Comparison of ENCODE assay signal across 9 mouse cellular contexts in the genomic region with DNA sequence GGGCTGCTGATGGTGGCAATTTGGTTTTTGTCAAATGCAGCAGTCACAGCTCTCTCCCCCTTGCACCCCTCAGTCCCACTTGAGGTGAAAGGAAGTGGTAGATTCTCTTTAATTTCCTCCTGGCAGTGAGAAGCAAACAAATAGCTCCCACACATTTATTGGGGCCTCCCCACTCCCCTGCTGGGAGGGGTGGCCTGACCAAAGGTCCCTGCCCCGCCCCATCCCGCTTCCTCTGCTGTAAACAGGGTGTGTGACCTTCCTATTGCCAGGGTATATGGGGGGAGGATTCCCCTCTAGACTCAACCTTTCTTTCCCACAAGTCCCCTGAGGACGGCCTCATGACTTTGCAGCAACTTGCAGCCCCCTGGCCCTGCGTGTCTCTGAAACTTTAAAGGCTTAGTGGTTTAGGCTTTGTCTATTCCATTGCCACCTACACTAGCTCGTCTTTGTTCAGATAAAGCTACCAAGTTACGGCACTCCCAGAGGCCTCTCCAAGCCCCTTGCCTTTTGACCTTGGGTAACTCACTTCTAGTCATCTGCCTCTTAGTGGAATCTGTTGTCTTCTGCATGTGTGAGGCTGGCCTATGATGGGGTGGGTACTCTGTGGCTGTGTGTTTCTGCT. TPM values are rescaled to one million over a fixed set of nuclear protein-coding genes. Genes with fewer than 3 reads are reported as not detected.
DNase-seq lines count a peak whose midpoint lies in the region; ATAC-seq lines count a peak whose summit lies in the region.
"Had no signal": no experiment of that assay in that cellular context is flagged by ENCODE, and none has a peak within 500 bp of the region (broad histone marks: within the 10 kb centered on the region; RNA-seq: fewer than 3 reads in every experiment).

No protein-coding gene starts in this region.

- H3K27ac ChIP-seq in intestine, embryonic 16.5 days (ENCODE audit: low read length), result peak overlapping the region; percentile 93
- no peak overlapping the region for H3K27ac ChIP-seq in hindbrain, embryonic 12.5 days
- H3K27ac ChIP-seq: neural tube, embryonic 12.5 days had no signal

- H3K9ac ChIP-seq in intestine, embryonic 16.5 days (ENCODE audit: low read depth, low read length), result 0 out of 2 replicates have a peak overlapping the region, but pooled peaks have one; percentile 21
- no peak overlapping the region for H3K9ac ChIP-seq in hindbrain, embryonic 12.5 days
- H3K9ac ChIP-seq: neural tube, embryonic 12.5 days had no signal

- no peaks in the 10 kb centered on the region for H3K9me3 ChIP-seq in intestine, embryonic 16.5 days (ENCODE audit: control insufficient read depth, low read length)
- H3K9me3 ChIP-seq in hindbrain, embryonic 12.5 days (replicated peaks), result no peaks in the 10 kb centered on the region
- H3K9me3 ChIP-seq: neural tube, embryonic 12.5 days had no signal

- H3K27me3 ChIP-seq in intestine, embryonic 16.5 days (replicated peaks; ENCODE audit: control insufficient read depth, insufficient read depth, low read length), result no peaks in the 10 kb centered on the region
- H3K27me3 ChIP-seq in hindbrain, embryonic 12.5 days, result no peaks in the 10 kb centered on the region
- H3K27me3 ChIP-seq: neural tube, embryonic 12.5 days had no signal

- peak; percentile 91 for DNase-seq in CD4-positive helper T cell, adult 2 months (ENCODE audit: low read depth, low spot score)
- peak; percentile 59 for DNase-seq in ES-CJ7 (ENCODE audit: low read depth, low spot score)
- DNase-seq in spleen, adult 12 weeks (ENCODE audit: low spot score), result peak; percentile 74
- DNase-seq in urinary bladder, postnatal 14 days (ENCODE audit: low spot score), result no peak
- no peak for DNase-seq in Muller cell, postnatal 12 days (ENCODE audit: inconsistent ontology term)

- H3K36me3 ChIP-seq in intestine, embryonic 16.5 days (ENCODE audit: control insufficient read depth, insufficient read depth, low read length), result 0 out of 2 replicates have a peak, but pooled peaks cover 3% of the 10 kb centered on the region
- peaks cover 35% of the 10 kb centered on the region for H3K36me3 ChIP-seq in hindbrain, embryonic 12.5 days

- H3K4me1 ChIP-seq in intestine, embryonic 16.5 days (ENCODE audit: control insufficient read depth, insufficient read depth, low read length), result peaks cover 16% of the 10 kb centered on the region; the same call in 1 of the 2 replicates
- peaks cover 7% of the 10 kb centered on the region for H3K4me1 ChIP-seq in hindbrain, embryonic 12.5 days

- 34% methylated on average over 6 of the region's 6 CpGs for WGBS in intestine, embryonic 16.5 days
- WGBS in hindbrain, embryonic 12.5 days, result 74% methylated on average over 6 of the region's 6 CpGs

- H3K4me3 ChIP-seq in intestine, embryonic 16.5 days (ENCODE audit: low read length), result peak overlapping the region; percentile 14; the same call in 1 of the 2 replicates
- no peak overlapping the region for H3K4me3 ChIP-seq in hindbrain, embryonic 12.5 days
- H3K4me3 ChIP-seq: neural tube, embryonic 12.5 days had no signal

- peak; percentile 85 for ATAC-seq in intestine, embryonic 16.5 days
- no peak for ATAC-seq in hindbrain, embryonic 12.5 days (ENCODE audit: low FRiP score)

- peak overlapping the region; percentile 34; the same call in 1 of the 2 replicates for H3K4me2 ChIP-seq in intestine, embryonic 16.5 days (ENCODE audit: low read depth, low read length)
- H3K4me2 ChIP-seq in hindbrain, embryonic 12.5 days (replicated peaks), result no peak overlapping the region
- H3K4me2 ChIP-seq: neural tube, embryonic 12.5 days had no signal

RNA-seq across cellular contexts. Expression of gene Nfatc3, which starts 4.3 kb away (rescaled TPM):
- 4.0 and 4.5 TPM in 2 replicates for polyA plus RNA-seq in intestine, embryonic 16.5 days (2015; fragmentation: Nextera tagmentation; extraction: Ambion mirVana)
- 5.7 and 6.7 TPM in 2 replicates for polyA plus RNA-seq in hindbrain, embryonic 12.5 days (2016; fragmentation: Nextera tagmentation; extraction: Ambion mirVana)

RNA-seq across cellular contexts. Expression of gene Ddx28, which starts 42.6 kb away (rescaled TPM):
- 13.7 and 15.1 TPM in 2 replicates for polyA plus RNA-seq in intestine, embryonic 16.5 days (2015; fragmentation: Nextera tagmentation; extraction: Ambion mirVana)
- polyA plus RNA-seq in hindbrain, embryonic 12.5 days (2016; fragmentation: Nextera tagmentation; extraction: Ambion mirVana), result 18.4 and 19.9 TPM in 2 replicates

RNA-seq across cellular contexts. Expression of gene Dpep2nb, which starts 48.5 kb away (rescaled TPM):
- 0.12 TPM in 1 of 2 replicates, not detected in the other for polyA plus RNA-seq in intestine, embryonic 16.5 days (2015; fragmentation: Nextera tagmentation; extraction: Ambion mirVana)
- not detected in 2 replicates for polyA plus RNA-seq in hindbrain, embryonic 12.5 days (2016; fragmentation: Nextera tagmentation; extraction: Ambion mirVana)
- polyA plus RNA-seq: large intestine, adult 2 months; neural tube, embryonic 12.5 days had no signal

Comparison
In these comparisons a context has a peak if more than half of its experiments do, and no peak if none do; other contexts are left out.
1. DNase-seq: peak in CD4-positive helper T cell, adult 2 months (single experiment), ES-CJ7 (single experiment) and spleen, adult 12 weeks (single experiment); none in urinary bladder, postnatal 14 days (single experiment) and Muller cell, postnatal 12 days (single experiment).